Mouse (Mus musculus) thymus, adult 18-20 months (tissue): Measurements from ENCODE around the gene Lcorl.

Source experiments
- DNase-seq, 2 experiments: peaks; one replicate each; pipeline ENCODE4 v3.0.0; 2022; ENCODE audit warnings: mixed read lengths in 2 of 2

The Lcorl gene

GRCm38 (mm10) chr5:45857254-45858011 is at the start of gene Lcorl:
Gene Lcorl (minus strand): TSS chr5:45857615.
- DNase-seq = peak; percentile 93 to 96

- no peak for DNase-seq
Observed at GRCm38 (mm10) chr5:45904683-45905082, 47.3 kb upstream of the Lcorl start.

GRCm38 (mm10) chr5:45903246-45903645 is 45.8 kb upstream of the Lcorl start:
- DNase-seq = no peak

GRCm38 (mm10) chr5:45895362-45895761 is 37.9 kb upstream of the Lcorl start:
- DNase-seq = no peak

GRCm38 (mm10) chr5:45893696-45894095 is 36.3 kb upstream of the Lcorl start:
- no peak for DNase-seq

GRCm38 (mm10) chr5:45876328-45876727 is 18.9 kb upstream of the Lcorl start:
- DNase-seq = no peak

- DNase-seq = no peak
Observed at GRCm38 (mm10) chr5:45875472-45875871, 18.1 kb upstream of the Lcorl start.

GRCm38 (mm10) chr5:45874284-45875030 is 17.0 kb upstream of the Lcorl start:
- no peak for DNase-seq

GRCm38 (mm10) chr5:45858368-45858767 is 953 bp upstream of the Lcorl start:
- DNase-seq = no peak

GRCm38 (mm10) chr5:45856876-45857253 is 550 bp downstream of the Lcorl start:
- DNase-seq = no peak

- DNase-seq = peak; percentile 55 to 61
Observed at GRCm38 (mm10) chr5:45856303-45856821, 1.1 kb downstream of the Lcorl start.

GRCm38 (mm10) chr5:45855526-45856302 is 1.7 kb downstream of the Lcorl start:
- DNase-seq = no peak

GRCm38 (mm10) chr5:45844723-45845122 is 12.7 kb downstream of the Lcorl start:
- DNase-seq = no peak

- no peak for DNase-seq
Observed at GRCm38 (mm10) chr5:45835131-45835530, 22.3 kb downstream of the Lcorl start.

GRCm38 (mm10) chr5:45811527-45811926 is 45.9 kb downstream of the Lcorl start:
- DNase-seq = no peak

- DNase-seq = no peak
Observed at GRCm38 (mm10) chr5:45791864-45792263, 65.6 kb downstream of the Lcorl start.

- DNase-seq = no peak
Observed at GRCm38 (mm10) chr5:45790221-45790620, 67.2 kb downstream of the Lcorl start.

GRCm38 (mm10) chr5:45757502-45758121 is 99.8 kb downstream of the Lcorl start:
- no peak for DNase-seq

GRCm38 (mm10) chr5:45737911-45738310 is 119.5 kb downstream of the Lcorl start:
- no peak for DNase-seq

- no peak for DNase-seq
Observed at GRCm38 (mm10) chr5:45733751-45734150, 123.7 kb downstream of the Lcorl start.

GRCm38 (mm10) chr5:45718848-45719488 is 138.4 kb downstream of the Lcorl start:
- DNase-seq = no peak

- DNase-seq = no peak
Observed at GRCm38 (mm10) chr5:45709653-45710052, 147.8 kb downstream of the Lcorl start.
